Mouse (Mus musculus) forebrain, embryonic 11.5 days (tissue): Measurements from ENCODE around the gene Lrrn4. TPM values are rescaled to one million over a fixed set of nuclear protein-coding genes. Genes with fewer than 3 reads are reported as not detected.

ENCODE experiments used
- ATAC-seq: fragments of 200-750 bp; cut with Nextera tagmentation; replicated peaks from 2 replicates; pipeline ENCODE4 v1.8.0; 2017; ENCODE audit warnings: moderate TSS enrichment; ENCODE audit not compliant: low FRiP score
- DNase-seq: peaks from one replicate; pipeline ENCODE4 v3.0.0-alpha.2; 2017; ENCODE audit warnings: low spot score
- H3K27ac ChIP-seq: fragments of 300-500 bp; sonication (generic); 2 replicates; pipeline ENCODE4 v1.5.1; 2014; ENCODE audit warnings: low read depth, low read length
- H3K27me3 ChIP-seq: fragments of 300-500 bp; sonication (generic); 2 replicates; pipeline ENCODE4 v1.6.1; 2014; ENCODE audit warnings: mild to moderate bottlenecking, low read length, mixed read lengths; ENCODE audit not compliant: control insufficient read depth, insufficient read depth
- H3K36me3 ChIP-seq: fragments of 300-500 bp; sonication (generic); 2 replicates; pipeline ENCODE4 v1.6.1; 2014; ENCODE audit warnings: mild to moderate bottlenecking, low read length, moderate library complexity, mixed read lengths; ENCODE audit not compliant: control insufficient read depth, insufficient read depth
- H3K4me1 ChIP-seq: fragments of 300-500 bp; sonication (generic); replicated peaks from 2 replicates; pipeline ENCODE4 v1.6.1; 2014; ENCODE audit warnings: low read length, mixed read lengths; ENCODE audit not compliant: control insufficient read depth, insufficient read depth
- H3K4me2 ChIP-seq: fragments of 300-500 bp; sonication (generic); 2 replicates; pipeline ENCODE4 v1.6.1; 2014; ENCODE audit warnings: low read depth, mild to moderate bottlenecking, low read length, moderate library complexity, mixed read lengths; ENCODE audit not compliant: severe bottlenecking
- H3K4me3 ChIP-seq: fragments of 300-500 bp; sonication (generic); 2 replicates; pipeline ENCODE4 v1.5.1; 2014; ENCODE audit warnings: low read depth, low read length
- H3K9ac ChIP-seq: fragments of 300-500 bp; sonication (generic); 2 replicates; pipeline ENCODE4 v1.6.1; 2014; ENCODE audit warnings: low read length
- H3K9me3 ChIP-seq: fragments of 300-500 bp; sonication (generic); 2 replicates; pipeline ENCODE4 v1.6.1; 2016; ENCODE audit warnings: low read length, mixed read lengths; ENCODE audit not compliant: control insufficient read depth
- WGBS: fragments of 180-500 bp; shearing (Covaris S2); extraction: QIAGEN DNeasy Blood & Tissue Kit; methylation state at CpG from one replicate; pipeline ENCODE4 v1.1.7; 2014; 5-methylcytosine and 5-hydroxymethylcytosine counted together
- polyA plus RNA-seq: library from polyadenylated mRNA; unstranded; fragments of >200 nt; fragmentation: Nextera tagmentation; extraction: Ambion mirVana; gene quantifications from 2 replicates; pipeline ENCODE4 v1.2.1, GENCODE M21; 2014

Gene Lrrn4
- polyA plus RNA-seq, 1 experiment from 2014 or later, result 0.24 TPM

GRCm38 (mm10) chr2:132904961-132905360 lies 24.3 kb upstream of the Lrrn4 start:
- no peak for ATAC-seq

DNA sequence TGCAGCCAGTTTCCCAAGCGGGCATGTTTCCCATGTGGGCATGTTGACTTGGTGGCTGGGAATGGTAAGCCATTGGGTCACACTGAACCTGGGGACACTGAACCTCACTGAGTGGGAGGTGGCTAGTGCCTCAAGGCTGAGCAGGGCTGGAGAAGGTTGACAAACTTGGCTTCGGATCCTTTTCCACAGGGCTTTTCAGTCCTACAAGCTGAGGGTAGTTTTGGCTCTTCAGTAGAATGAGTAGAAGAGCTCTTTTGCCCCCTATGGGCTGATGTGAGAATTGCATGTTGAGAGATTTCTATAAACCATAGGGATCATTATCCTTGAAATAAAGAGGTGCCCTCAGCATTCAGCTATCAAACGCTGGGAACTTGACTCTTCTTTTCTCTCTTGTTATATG lies 22.8 kb upstream of the Lrrn4 start:
- Histone ChIP-seq H3K27ac (no peak overlapping the region), H3K9me3 (no peaks in the 10 kb centered on the region), H3K27me3 (no peaks in the 10 kb centered on the region), H3K9ac (no peak overlapping the region), H3K4me1 (no peaks in the 10 kb centered on the region), H3K4me3 (no peak overlapping the region), H3K4me2 (no peak overlapping the region), H3K36me3 (no peaks in the 10 kb centered on the region)
- WGBS, result 35% methylated on average over 3 of the region's 3 CpGs
- DNase-seq (peak; percentile 67), ATAC-seq (peak; percentile 83)

More at GRCm38 (mm10) chr2:132904961-132905360, 24.3 kb upstream of the Lrrn4 start:
- H3K4me2 ChIP-seq, result no peak overlapping the region
- 72% methylated on average over 2 of the region's 2 CpGs for WGBS
- H3K27me3 ChIP-seq, result no peaks in the 10 kb centered on the region
- no peak overlapping the region for H3K4me3 ChIP-seq
- H3K36me3 ChIP-seq, result no peaks in the 10 kb centered on the region
- H3K27ac ChIP-seq, result no peak overlapping the region
- no peaks in the 10 kb centered on the region for H3K4me1 ChIP-seq
- no peaks in the 10 kb centered on the region for H3K9me3 ChIP-seq
- no peak for DNase-seq
- no peak overlapping the region for H3K9ac ChIP-seq

GRCm38 (mm10) chr2:132902056-132902455 lies 21.4 kb upstream of the Lrrn4 start:
- Histone ChIP-seq H3K9ac (no peak overlapping the region), H3K4me3 (no peak overlapping the region), H3K27me3 (no peaks in the 10 kb centered on the region), H3K36me3 (no peaks in the 10 kb centered on the region), H3K4me1 (no peaks in the 10 kb centered on the region), H3K9me3 (no peaks in the 10 kb centered on the region), H3K4me2 (no peak overlapping the region), H3K27ac (no peak overlapping the region)
- DNase-seq (no peak), ATAC-seq (no peak)
- WGBS, result 92% methylated on average over 4 of the region's 4 CpGs

- H3K27me3 ChIP-seq, result no peaks in the 10 kb centered on the region
- no peak overlapping the region for H3K4me3 ChIP-seq
- DNase-seq (no peak), ATAC-seq (no peak)
- no peak overlapping the region for H3K9ac ChIP-seq
- no peak overlapping the region for H3K4me2 ChIP-seq
- no peaks in the 10 kb centered on the region for H3K4me1 ChIP-seq
- H3K9me3 ChIP-seq, result no peaks in the 10 kb centered on the region
- 67% methylated on average over 4 of the region's 4 CpGs for WGBS
- no peaks in the 10 kb centered on the region for H3K36me3 ChIP-seq
- H3K27ac ChIP-seq, result no peak overlapping the region
Measured at GRCm38 (mm10) chr2:132901636-132902035, 20.9 kb upstream of the Lrrn4 start.

- WGBS, result 82% methylated on average over 1 of the region's 1 CpGs
- no peak overlapping the region for H3K4me3 ChIP-seq
Measured at GRCm38 (mm10) chr2:132900596-132900995, 19.9 kb upstream of the Lrrn4 start.

DNA sequence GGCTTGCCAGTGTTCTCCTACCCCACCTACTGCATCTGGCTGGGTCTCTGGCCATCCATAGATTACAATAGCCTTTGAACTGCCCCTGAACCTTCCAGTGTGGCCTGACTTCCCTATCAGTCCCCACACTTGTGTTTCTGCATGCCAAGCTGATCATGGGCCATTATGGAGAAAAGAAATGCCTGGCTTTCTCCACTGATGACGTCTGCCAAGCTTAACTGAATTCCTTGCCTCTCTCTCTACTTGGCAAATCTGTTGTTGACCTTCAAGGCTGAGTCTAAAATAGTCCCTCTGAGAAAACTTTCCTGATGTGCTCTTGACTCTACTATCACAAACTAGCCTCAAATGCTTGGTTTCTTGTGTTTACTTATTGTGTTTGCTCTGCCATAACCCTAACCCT lies 17.5 kb upstream of the Lrrn4 start:
- H3K9me3 ChIP-seq, result no peaks in the 10 kb centered on the region
- no peak for ATAC-seq
- no peak overlapping the region for H3K4me3 ChIP-seq
- H3K4me2 ChIP-seq, result no peak overlapping the region
- DNase-seq, result no peak
- no peaks in the 10 kb centered on the region for H3K36me3 ChIP-seq
- H3K27ac ChIP-seq, result no peak overlapping the region
- H3K4me1 ChIP-seq, result no peaks in the 10 kb centered on the region
- 61% methylated on average over 1 of the region's 1 CpGs for WGBS
- H3K27me3 ChIP-seq, result no peaks in the 10 kb centered on the region
- H3K9ac ChIP-seq, result no peak overlapping the region

More at GRCm38 (mm10) chr2:132900596-132900995, 19.9 kb upstream of the Lrrn4 start:
- no peak overlapping the region for H3K4me2 ChIP-seq
- no peaks in the 10 kb centered on the region for H3K27me3 ChIP-seq
- H3K36me3 ChIP-seq, result no peaks in the 10 kb centered on the region
- ATAC-seq (no peak), DNase-seq (no peak)
- H3K4me1 ChIP-seq, result no peaks in the 10 kb centered on the region
- H3K27ac ChIP-seq, result no peak overlapping the region
- H3K9me3 ChIP-seq, result no peaks in the 10 kb centered on the region
- no peak overlapping the region for H3K9ac ChIP-seq

DNA sequence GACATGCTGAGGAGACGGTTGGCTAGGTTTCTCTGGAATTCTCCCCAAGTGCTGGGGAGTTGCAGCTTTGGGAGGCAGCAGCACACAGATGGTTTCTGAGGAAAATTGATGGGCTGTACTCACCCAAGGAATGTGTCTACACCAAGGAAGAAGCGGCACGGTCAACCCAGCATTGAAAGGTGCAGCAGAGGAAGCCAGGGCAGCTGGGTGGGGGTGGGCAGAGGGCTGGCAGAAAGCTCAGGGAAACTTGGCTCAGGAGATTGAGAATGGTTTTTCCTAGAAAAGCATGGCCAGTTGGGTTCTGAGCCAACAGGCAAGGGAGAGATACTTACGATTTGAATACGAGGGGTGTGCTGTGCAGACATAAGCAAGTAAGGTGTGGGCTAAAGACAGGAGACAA lies 13.1 kb upstream of the Lrrn4 start:
- 86% methylated on average over 5 of the region's 5 CpGs for WGBS
- no peaks in the 10 kb centered on the region for H3K9me3 ChIP-seq
- H3K36me3 ChIP-seq, result no peaks in the 10 kb centered on the region
- H3K4me1 ChIP-seq, result no peaks in the 10 kb centered on the region
- ATAC-seq, result no peak
- DNase-seq, result no peak
- H3K9ac ChIP-seq, result no peak overlapping the region
- no peak overlapping the region for H3K27ac ChIP-seq
- no peaks in the 10 kb centered on the region for H3K27me3 ChIP-seq
- H3K4me2 ChIP-seq, result no peak overlapping the region
- no peak overlapping the region for H3K4me3 ChIP-seq

- H3K4me3 ChIP-seq, result no peak overlapping the region
- H3K36me3 ChIP-seq, result no peaks in the 10 kb centered on the region
- H3K9me3 ChIP-seq, result no peaks in the 10 kb centered on the region
- 0 out of 2 replicates have a peak, but pooled peaks cover 2% of the 10 kb centered on the region for H3K4me1 ChIP-seq
- no peak overlapping the region for H3K9ac ChIP-seq
- no peak overlapping the region for H3K4me2 ChIP-seq
- ATAC-seq (no peak), DNase-seq (no peak)
- peaks cover 3% of the 10 kb centered on the region; the same call in 1 of the 2 replicates for H3K27me3 ChIP-seq
- no peak overlapping the region for H3K27ac ChIP-seq
- WGBS, result 94% methylated on average over 7 of the region's 7 CpGs
Measured at GRCm38 (mm10) chr2:132885312-132885711, 4.6 kb upstream of the Lrrn4 start.

DNA sequence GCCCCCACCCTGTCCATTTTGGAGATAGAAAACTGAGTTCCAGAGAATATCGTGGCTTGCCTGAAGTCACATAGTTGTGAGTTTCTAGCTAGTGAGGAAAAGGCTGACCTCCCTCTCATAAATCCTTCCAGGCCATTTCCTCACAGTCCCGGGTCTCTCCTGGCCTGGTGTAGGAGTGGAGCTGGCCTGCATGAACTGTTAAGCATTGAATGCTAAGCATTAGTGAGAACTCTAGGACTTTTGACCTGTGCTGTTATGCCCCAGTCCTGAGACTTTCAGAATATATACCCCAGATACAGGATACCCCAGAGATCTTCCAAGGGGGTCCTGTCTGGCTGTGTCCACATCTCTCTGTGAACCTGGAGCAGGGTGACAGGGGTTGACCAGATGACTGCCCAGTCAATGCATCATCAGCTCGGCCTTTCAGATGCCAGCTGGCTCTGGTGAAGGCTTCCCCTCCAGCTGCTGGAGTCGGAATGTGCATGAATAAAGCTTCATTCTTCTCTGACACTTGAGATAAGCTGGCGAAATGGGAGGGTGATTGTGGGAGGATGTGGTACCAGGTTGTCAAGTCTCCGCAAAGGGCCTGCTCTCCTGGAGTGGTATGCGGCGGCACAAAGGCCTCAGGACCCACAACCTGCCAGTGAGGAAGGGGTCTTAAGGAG lies 3.7 kb upstream of the Lrrn4 start:
- Histone ChIP-seq H3K4me3 (no peak overlapping the region), H3K27me3 (peaks cover 8% of the 10 kb centered on the region; the same call in 1 of the 2 replicates), H3K36me3 (no peaks in the 10 kb centered on the region), H3K4me2 (no peak overlapping the region), H3K9ac (no peak overlapping the region), H3K27ac (no peak overlapping the region), H3K9me3 (no peaks in the 10 kb centered on the region), H3K4me1 (0 out of 2 replicates have a peak, but pooled peaks cover 2% of the 10 kb centered on the region)
- no peak for ATAC-seq
- no peak for DNase-seq
- WGBS, result 84% methylated on average over 8 of the region's 8 CpGs
